Mouse (Mus musculus) forebrain, embryonic 16.5 days (tissue): ENCODE data around the gene Gm20388. TPM values are rescaled to one million over a fixed set of nuclear protein-coding genes. Genes with fewer than 3 reads are reported as not detected.

Source experiments
- ATAC-seq: fragments of 200-750 bp; cut with Nextera tagmentation; 2 replicates; pipeline ENCODE4 v1.8.0; 2017; ENCODE audit warnings: mild to moderate bottlenecking, moderate library complexity
- H3K27ac ChIP-seq: fragments of 300-500 bp; sonication (generic); 2 replicates; pipeline ENCODE4 v1.5.1; 2014; ENCODE audit warnings: low read length, control low read depth
- H3K27me3 ChIP-seq: fragments of 300-500 bp; sonication (generic); replicated peaks from 2 replicates; pipeline ENCODE4 v1.6.1; 2014; ENCODE audit warnings: low read length; ENCODE audit not compliant: control insufficient read depth, insufficient read depth
- H3K36me3 ChIP-seq: fragments of 300-500 bp; sonication (generic); 2 replicates; pipeline ENCODE4 v1.6.1; 2014; ENCODE audit not compliant: control insufficient read depth, insufficient read depth
- H3K4me1 ChIP-seq: fragments of 300-500 bp; sonication (generic); replicated peaks from 2 replicates; pipeline ENCODE4 v1.6.1; 2014; ENCODE audit warnings: low read length; ENCODE audit not compliant: control insufficient read depth, insufficient read depth
- H3K4me2 ChIP-seq: fragments of 300-500 bp; sonication (generic); 2 replicates; pipeline ENCODE4 v1.6.1; 2014; ENCODE audit warnings: mild to moderate bottlenecking, low read length, control low read depth
- H3K4me3 ChIP-seq: fragments of 300-500 bp; sonication (generic); replicated peaks from 2 replicates; pipeline ENCODE4 v1.5.1; 2014; ENCODE audit warnings: mild to moderate bottlenecking, low read length, control low read depth
- H3K9ac ChIP-seq: fragments of 300-500 bp; sonication (generic); replicated peaks from 2 replicates; pipeline ENCODE4 v1.6.1; 2014; ENCODE audit warnings: low read depth, low read length, control low read depth
- H3K9me3 ChIP-seq: fragments of 300-500 bp; sonication (generic); 2 replicates; pipeline ENCODE4 v1.6.1; 2016; ENCODE audit warnings: low read length; ENCODE audit not compliant: control insufficient read depth
- WGBS: fragments of 180-500 bp; shearing (Covaris S2); extraction: QIAGEN DNeasy Blood & Tissue Kit; methylation state at CpG from one replicate; pipeline ENCODE4 v1.1.7; 2014; 5-methylcytosine and 5-hydroxymethylcytosine counted together
- polyA plus RNA-seq: library from polyadenylated mRNA; unstranded; fragments of >200 nt; fragmentation: Nextera tagmentation; extraction: Ambion mirVana; gene quantifications from 2 replicates; pipeline ENCODE4 v1.2.1, GENCODE M21; 2015

The Gm20388 gene
- polyA plus RNA-seq, 1 experiment from 2014 or later, result 4.7 TPM

GRCm38 (mm10) chr8:120101068-120101972, 190.7 kb downstream of the Gm20388 start, which contains the start of gene Zdhhc7:
Gene Zdhhc7, minus strand, starts transcription at chr8:120101482.
- peak; percentile 88 for ATAC-seq
- H3K9ac ChIP-seq, result peak within 1 kb of the TSS; percentile 87
- H3K4me1 ChIP-seq, result peaks cover 31% of the 10 kb centered on the region
- H3K4me2 ChIP-seq, result peak within 1 kb of the TSS; percentile 86
- H3K36me3 ChIP-seq, result no peaks in the 10 kb centered on the region
- no peaks in the 10 kb centered on the region for H3K27me3 ChIP-seq
- H3K9me3 ChIP-seq, result no peaks in the 10 kb centered on the region
- peak within 1 kb of the TSS; percentile 83 for H3K4me3 ChIP-seq
- peak within 1 kb of the TSS; percentile 93 for H3K27ac ChIP-seq
- 0% methylated on average over 88 of the region's 88 CpGs for WGBS

GRCm38 (mm10) chr8:120103916-120104315, 193.3 kb downstream of the Gm20388 start:
- no peak overlapping the region for H3K4me2 ChIP-seq
- WGBS, result 92% methylated on average over 9 of the region's 9 CpGs
- H3K27me3 ChIP-seq, result no peaks in the 10 kb centered on the region
- no peak overlapping the region for H3K9ac ChIP-seq
- peaks cover 31% of the 10 kb centered on the region for H3K4me1 ChIP-seq
- no peak overlapping the region for H3K27ac ChIP-seq
- no peak overlapping the region for H3K4me3 ChIP-seq
- H3K36me3 ChIP-seq, result no peaks in the 10 kb centered on the region
- H3K9me3 ChIP-seq, result no peaks in the 10 kb centered on the region
- ATAC-seq, result no peak

GRCm38 (mm10) chr8:120104721-120105272, 194.2 kb downstream of the Gm20388 start:
- Histone ChIP-seq H3K27ac (no peak overlapping the region), H3K4me2 (no peak overlapping the region), H3K4me1 (peaks cover 26% of the 10 kb centered on the region), H3K9me3 (no peaks in the 10 kb centered on the region), H3K36me3 (no peaks in the 10 kb centered on the region), H3K27me3 (no peaks in the 10 kb centered on the region), H3K4me3 (no peak overlapping the region), H3K9ac (no peak overlapping the region)
- WGBS, result 66% methylated on average over 9 of the region's 9 CpGs
- ATAC-seq, result no peak

DNA sequence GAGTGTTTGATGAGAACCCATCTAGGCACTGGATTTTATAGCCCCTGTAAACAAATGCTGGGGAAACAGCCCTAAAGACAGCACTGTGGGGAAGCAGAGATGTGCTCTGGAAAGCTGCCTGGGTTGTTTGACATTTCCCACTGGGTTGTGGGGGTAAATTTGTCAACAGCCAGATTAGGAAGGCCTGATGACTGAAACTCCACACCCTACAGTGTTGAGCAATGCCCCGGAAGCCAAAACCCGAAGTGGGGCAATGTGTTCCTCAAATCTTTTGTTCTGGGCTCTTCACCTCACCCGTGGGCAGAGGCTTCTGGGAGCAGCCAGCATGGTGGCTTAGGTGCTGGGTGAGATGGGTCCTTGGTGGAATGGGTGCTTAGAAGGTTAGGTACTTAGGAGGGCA, 198.5 kb downstream of the Gm20388 start:
- Histone ChIP-seq H3K4me3 (no peak overlapping the region), H3K27ac (no peak overlapping the region), H3K4me1 (peaks cover 6% of the 10 kb centered on the region), H3K4me2 (no peak overlapping the region), H3K9ac (no peak overlapping the region), H3K36me3 (no peaks in the 10 kb centered on the region), H3K27me3 (no peaks in the 10 kb centered on the region), H3K9me3 (no peaks in the 10 kb centered on the region)
- no peak for ATAC-seq
- WGBS, result 72% methylated on average over 3 of the region's 3 CpGs

GRCm38 (mm10) chr8:120110966-120111365, 200.3 kb downstream of the Gm20388 start:
- Histone ChIP-seq H3K27me3 (peaks cover 7% of the 10 kb centered on the region; the same call in 1 of the 2 replicates), H3K4me3 (no peak overlapping the region), H3K9me3 (no peaks in the 10 kb centered on the region), H3K4me1 (peaks cover 14% of the 10 kb centered on the region), H3K9ac (no peak overlapping the region), H3K27ac (no peak overlapping the region), H3K4me2 (no peak overlapping the region), H3K36me3 (no peaks in the 10 kb centered on the region)
- WGBS, result 92% methylated on average over 4 of the region's 4 CpGs
- no peak for ATAC-seq

GRCm38 (mm10) chr8:120111382-120111781, 200.7 kb downstream of the Gm20388 start:
- H3K4me2 ChIP-seq, result no peak overlapping the region
- H3K27ac ChIP-seq, result no peak overlapping the region
- no peak for ATAC-seq
- WGBS, result 56% methylated on average over 4 of the region's 4 CpGs
- H3K4me1 ChIP-seq, result peaks cover 14% of the 10 kb centered on the region
- H3K27me3 ChIP-seq, result peaks cover 7% of the 10 kb centered on the region; the same call in 1 of the 2 replicates
- no peaks in the 10 kb centered on the region for H3K9me3 ChIP-seq
- H3K4me3 ChIP-seq, result no peak overlapping the region
- no peaks in the 10 kb centered on the region for H3K36me3 ChIP-seq
- H3K9ac ChIP-seq, result no peak overlapping the region

- ATAC-seq, result no peak
- H3K4me2 ChIP-seq, result no peak overlapping the region
- H3K4me3 ChIP-seq, result no peak overlapping the region
Observed at GRCm38 (mm10) chr8:120112535-120112934, 201.9 kb downstream of the Gm20388 start.

GRCm38 (mm10) chr8:120113306-120113705, 202.7 kb downstream of the Gm20388 start:
- H3K27me3 ChIP-seq, result peaks cover 7% of the 10 kb centered on the region; the same call in 1 of the 2 replicates
- ATAC-seq, result no peak; the same call in 1 of the 2 replicates
- WGBS, result 2% methylated on average over 10 of the region's 10 CpGs

More at GRCm38 (mm10) chr8:120112535-120112934, 201.9 kb downstream of the Gm20388 start:
- no peak overlapping the region for H3K9ac ChIP-seq
- H3K9me3 ChIP-seq, result no peaks in the 10 kb centered on the region
- 87% methylated on average over 5 of the region's 5 CpGs for WGBS
- H3K27ac ChIP-seq, result no peak overlapping the region
- peaks cover 14% of the 10 kb centered on the region for H3K4me1 ChIP-seq
- H3K36me3 ChIP-seq, result no peaks in the 10 kb centered on the region
- peaks cover 7% of the 10 kb centered on the region; the same call in 1 of the 2 replicates for H3K27me3 ChIP-seq

DNA sequence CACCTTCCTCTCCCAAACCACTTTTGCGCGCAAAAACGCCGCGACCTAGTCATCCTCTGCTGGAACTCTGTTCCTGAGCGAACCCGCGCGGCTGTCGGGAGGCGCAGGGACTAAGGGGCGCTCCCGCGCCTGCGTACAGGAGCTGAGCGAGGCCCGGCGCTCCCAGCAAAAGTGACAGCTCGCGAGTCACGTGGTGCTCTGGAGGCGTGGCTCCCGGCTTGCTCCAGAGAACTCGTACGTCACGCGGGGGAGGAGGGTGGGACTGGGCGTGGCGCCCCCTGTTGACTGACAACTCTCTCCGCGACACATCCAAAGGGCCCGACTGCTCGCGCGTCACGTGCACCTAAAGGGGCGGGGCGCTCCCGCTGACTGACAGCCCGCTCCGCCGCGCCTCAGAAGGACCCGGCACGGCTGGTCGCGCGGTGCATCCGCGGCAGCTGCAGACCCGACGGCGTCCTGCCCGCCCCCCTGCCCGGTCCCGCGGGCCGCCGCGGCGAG, 203.2 kb downstream of the Gm20388 start, which contains the start of gene 6430548M08Rik:
TSS of gene 6430548M08Rik (plus strand) at position 395 of the 498 bp plus-strand sequence.
- Histone ChIP-seq H3K27me3 (peaks cover 7% of the 10 kb centered on the region; the same call in 1 of the 2 replicates), H3K4me2 (peak within 1 kb of the TSS; percentile 95), H3K9ac (peak within 1 kb of the TSS; percentile 89), H3K4me3 (peak within 1 kb of the TSS; percentile 81), H3K27ac (peak within 1 kb of the TSS; percentile 92), H3K4me1 (peaks cover 14% of the 10 kb centered on the region), H3K9me3 (no peaks in the 10 kb centered on the region), H3K36me3 (no peaks in the 10 kb centered on the region)
- WGBS, result 0% methylated on average over 61 of the region's 61 CpGs
- peak; percentile 97 for ATAC-seq

More at GRCm38 (mm10) chr8:120113306-120113705, 202.7 kb downstream of the Gm20388 start:
- Histone ChIP-seq H3K27ac (peak overlapping the region; percentile 92), H3K36me3 (no peaks in the 10 kb centered on the region), H3K4me2 (peak overlapping the region; percentile 95), H3K4me3 (peak overlapping the region; percentile 81), H3K9me3 (no peaks in the 10 kb centered on the region), H3K9ac (peak overlapping the region; percentile 81), H3K4me1 (peaks cover 14% of the 10 kb centered on the region)
